Mouse (Mus musculus): Measurements from ENCODE around the gene Zfp488. TPM values are rescaled to one million over a fixed set of nuclear protein-coding genes. Genes with fewer than 3 reads are reported as not detected.
A peak's percentile ranks its signal among the peaks of the same experiment; 100 is the strongest.

Zfp488 gene
- polyA plus RNA-seq, 1 experiment from 2014 or later, result 0.32 TPM

GRCm38 (mm10) chr14:33977748-33978147 is 816 bp downstream of the Zfp488 start:
- Histone ChIP-seq H3K36me3 (no peaks in the 10 kb centered on the region), H3K9me3 (no peaks in the 10 kb centered on the region), H3K4me2 (peak overlapping the region; percentile 79), H3K27me3 (peaks cover 14% of the 10 kb centered on the region), H3K4me3 (peak overlapping the region; percentile 42; the same call in 1 of the 2 replicates), H3K27ac (no peak overlapping the region), H3K9ac (no peak overlapping the region), H3K4me1 (replicated peaks) (peaks cover 14% of the 10 kb centered on the region)
- WGBS, result 33% methylated on average over 7 of the region's 7 CpGs
- no peak for ATAC-seq (ENCODE audit: low FRiP score)

- H3K4me1 ChIP-seq (replicated peaks), result peaks cover 14% of the 10 kb centered on the region
- peaks cover 14% of the 10 kb centered on the region for H3K27me3 ChIP-seq
- H3K36me3 ChIP-seq, result no peaks in the 10 kb centered on the region
- no peak overlapping the region for H3K4me2 ChIP-seq
- ATAC-seq (ENCODE audit: low FRiP score), result no peak
- no peak overlapping the region for H3K27ac ChIP-seq
- no peak overlapping the region for H3K9ac ChIP-seq
- 36% methylated on average over 5 of the region's 5 CpGs for whole genome bisulfite sequencing
- no peaks in the 10 kb centered on the region for H3K9me3 ChIP-seq
- H3K4me3 ChIP-seq, result no peak overlapping the region
Measured at GRCm38 (mm10) chr14:33974752-33975151, 3.8 kb downstream of the Zfp488 start.

DNA sequence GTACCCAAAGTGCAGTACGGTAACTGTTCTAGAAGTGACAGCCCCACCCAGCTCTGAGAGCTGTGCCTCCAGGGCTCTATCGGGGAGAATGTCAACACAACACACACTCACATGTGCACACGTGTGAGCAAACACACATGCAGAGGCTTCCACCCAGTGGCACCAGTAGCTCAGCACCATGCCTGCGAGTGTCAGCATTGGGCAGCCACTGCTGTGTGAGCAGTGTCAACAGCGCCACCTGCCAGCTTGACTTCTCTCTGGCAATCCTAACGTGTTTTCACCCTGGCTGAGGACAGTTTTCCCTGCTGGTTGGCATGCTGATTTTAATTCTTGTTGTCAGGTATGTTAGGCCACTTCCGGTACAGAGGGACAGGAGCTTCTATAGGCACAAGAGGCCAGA is 5.9 kb downstream of the Zfp488 start:
- Histone ChIP-seq H3K4me3 (no peak overlapping the region), H3K4me1 (replicated peaks) (peaks cover under 1% of the 10 kb centered on the region; the same call in 1 of the 2 replicates), H3K27me3 (peaks cover under 1% of the 10 kb centered on the region; the same call in 1 of the 2 replicates), H3K9me3 (no peaks in the 10 kb centered on the region), H3K4me2 (no peak overlapping the region), H3K27ac (no peak overlapping the region), H3K9ac (no peak overlapping the region), H3K36me3 (no peaks in the 10 kb centered on the region)
- no peak for ATAC-seq (ENCODE audit: low FRiP score)
- WGBS, result 52% methylated on average over 7 of the region's 7 CpGs

GRCm38 (mm10) chr14:33965675-33966074 is 12.9 kb downstream of the Zfp488 start:
- no peak overlapping the region for H3K9ac ChIP-seq
- ATAC-seq (ENCODE audit: low FRiP score), result no peak
- no peaks in the 10 kb centered on the region for H3K9me3 ChIP-seq
- no peaks in the 10 kb centered on the region for H3K36me3 ChIP-seq
- H3K4me1 ChIP-seq (replicated peaks), result no peaks in the 10 kb centered on the region
- H3K4me2 ChIP-seq, result no peak overlapping the region
- H3K27ac ChIP-seq, result no peak overlapping the region
- no peaks in the 10 kb centered on the region for H3K27me3 ChIP-seq
- 72% methylated on average over 7 of the region's 7 CpGs for WGBS
- no peak overlapping the region for H3K4me3 ChIP-seq

DNA sequence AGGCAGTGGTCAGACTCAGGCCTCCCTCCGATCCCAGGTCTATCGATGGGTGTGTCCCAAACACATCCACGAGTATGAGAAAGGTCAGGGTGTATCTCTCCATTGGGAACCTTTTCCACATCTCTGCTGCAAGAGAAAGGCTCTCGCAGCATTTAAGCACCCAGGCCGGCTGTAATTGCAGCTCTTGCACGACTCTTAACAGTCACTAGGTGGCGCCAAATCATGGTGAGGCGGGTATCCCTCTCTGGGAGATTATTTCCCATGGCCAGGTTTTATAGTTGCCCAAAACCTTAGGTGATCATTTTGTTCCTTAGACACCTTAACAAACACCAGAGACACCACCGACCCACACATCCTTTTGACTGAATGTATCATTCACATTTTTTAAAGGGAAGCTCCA is 19.2 kb downstream of the Zfp488 start:
- H3K4me3 ChIP-seq, result no peak overlapping the region
- no peaks in the 10 kb centered on the region for H3K9me3 ChIP-seq
- ATAC-seq (ENCODE audit: low FRiP score), result no peak
- H3K27ac ChIP-seq, result no peak overlapping the region
- H3K4me1 ChIP-seq (replicated peaks), result no peaks in the 10 kb centered on the region
- H3K36me3 ChIP-seq, result no peaks in the 10 kb centered on the region
- 0 out of 2 replicates have a peak, but pooled peaks cover 7% of the 10 kb centered on the region for H3K27me3 ChIP-seq
- no peak overlapping the region for H3K9ac ChIP-seq
- WGBS, result 18% methylated on average over 9 of the region's 9 CpGs
- no peak overlapping the region for H3K4me2 ChIP-seq

DNA sequence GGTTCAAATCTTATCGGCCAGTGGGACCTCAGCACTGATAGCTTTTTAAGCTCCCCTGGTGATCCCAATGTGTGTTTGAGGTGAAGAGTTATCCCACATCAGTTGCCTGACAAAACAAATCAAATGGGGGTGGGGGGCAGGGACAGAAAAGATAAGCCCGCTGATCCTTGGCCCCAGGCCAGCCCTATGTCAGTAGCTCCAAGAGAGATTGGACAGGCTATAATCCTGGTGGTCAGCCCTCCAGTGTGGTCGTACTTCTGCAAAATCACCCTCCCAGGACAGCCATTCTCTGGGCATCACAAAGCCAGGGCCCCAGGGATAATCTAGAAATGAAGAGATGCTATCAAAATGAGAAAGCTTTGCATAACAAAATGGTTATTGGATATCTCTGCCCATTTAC is 19.7 kb downstream of the Zfp488 start:
- Histone ChIP-seq H3K36me3 (no peaks in the 10 kb centered on the region), H3K9me3 (no peaks in the 10 kb centered on the region), H3K4me3 (no peak overlapping the region), H3K27ac (no peak overlapping the region), H3K9ac (no peak overlapping the region), H3K4me2 (no peak overlapping the region), H3K4me1 (replicated peaks) (no peaks in the 10 kb centered on the region), H3K27me3 (0 out of 2 replicates have a peak, but pooled peaks cover 7% of the 10 kb centered on the region)
- 70% methylated on average over 3 of the region's 3 CpGs for WGBS
- ATAC-seq (ENCODE audit: low FRiP score), result no peak

- no peak for ATAC-seq (ENCODE audit: low FRiP score)
- H3K27ac ChIP-seq, result no peak overlapping the region
- H3K4me1 ChIP-seq (replicated peaks), result no peaks in the 10 kb centered on the region
- 0 out of 2 replicates have a peak, but pooled peaks cover 7% of the 10 kb centered on the region for H3K27me3 ChIP-seq
- H3K9ac ChIP-seq, result no peak overlapping the region
- no peaks in the 10 kb centered on the region for H3K36me3 ChIP-seq
- H3K4me2 ChIP-seq, result no peak overlapping the region
- 92% methylated on average over 4 of the region's 4 CpGs for WGBS
- H3K4me3 ChIP-seq, result no peak overlapping the region
- no peaks in the 10 kb centered on the region for H3K9me3 ChIP-seq
Measured at GRCm38 (mm10) chr14:33958186-33958585, 20.4 kb downstream of the Zfp488 start.

- H3K27me3 ChIP-seq, result 0 out of 2 replicates have a peak, but pooled peaks cover 7% of the 10 kb centered on the region
- no peaks in the 10 kb centered on the region for H3K4me1 ChIP-seq (replicated peaks)
- no peak overlapping the region for H3K27ac ChIP-seq
- no peak for ATAC-seq (ENCODE audit: low FRiP score)
- H3K9ac ChIP-seq, result no peak overlapping the region
- 78% methylated on average over 13 of the region's 13 CpGs for whole genome bisulfite sequencing
- no peaks in the 10 kb centered on the region for H3K36me3 ChIP-seq
- H3K4me3 ChIP-seq, result no peak overlapping the region
- no peak overlapping the region for H3K4me2 ChIP-seq
- no peaks in the 10 kb centered on the region for H3K9me3 ChIP-seq
Measured at GRCm38 (mm10) chr14:33956055-33956454, 22.5 kb downstream of the Zfp488 start.

DNA sequence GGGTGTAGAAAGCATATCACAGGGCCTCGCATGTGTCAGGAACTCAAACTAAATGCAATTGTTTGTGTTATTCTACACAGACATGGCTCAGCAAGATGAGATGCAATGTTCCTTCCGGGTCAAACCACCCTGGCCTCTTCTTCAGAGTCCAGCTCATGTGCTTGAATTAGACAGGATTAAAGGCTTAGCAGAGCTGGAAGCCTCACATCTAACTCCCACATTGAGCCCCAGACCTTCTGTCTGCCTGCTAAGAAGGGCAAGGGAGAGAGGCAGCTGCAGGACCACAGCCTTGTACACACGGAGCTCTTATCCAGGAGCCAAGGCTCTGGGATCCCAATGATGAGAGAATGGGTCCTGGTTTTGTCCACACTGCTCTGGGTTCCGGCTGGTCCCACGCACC is 24.8 kb downstream of the Zfp488 start, which contains the start of gene Rbp3:
TSS of gene Rbp3 (plus strand) at position 243 of the 400 bp plus-strand sequence.
- Histone ChIP-seq H3K9me3 (no peaks in the 10 kb centered on the region), H3K4me3 (no peak within 1 kb of the TSS), H3K4me1 (replicated peaks) (no peaks in the 10 kb centered on the region), H3K27ac (no peak within 1 kb of the TSS), H3K4me2 (no peak within 1 kb of the TSS), H3K36me3 (no peaks in the 10 kb centered on the region), H3K9ac (no peak within 1 kb of the TSS), H3K27me3 (0 out of 2 replicates have a peak, but pooled peaks cover 7% of the 10 kb centered on the region)
- WGBS, result 88% methylated on average over 5 of the region's 5 CpGs
- ATAC-seq (ENCODE audit: low FRiP score), result no peak

DNA sequence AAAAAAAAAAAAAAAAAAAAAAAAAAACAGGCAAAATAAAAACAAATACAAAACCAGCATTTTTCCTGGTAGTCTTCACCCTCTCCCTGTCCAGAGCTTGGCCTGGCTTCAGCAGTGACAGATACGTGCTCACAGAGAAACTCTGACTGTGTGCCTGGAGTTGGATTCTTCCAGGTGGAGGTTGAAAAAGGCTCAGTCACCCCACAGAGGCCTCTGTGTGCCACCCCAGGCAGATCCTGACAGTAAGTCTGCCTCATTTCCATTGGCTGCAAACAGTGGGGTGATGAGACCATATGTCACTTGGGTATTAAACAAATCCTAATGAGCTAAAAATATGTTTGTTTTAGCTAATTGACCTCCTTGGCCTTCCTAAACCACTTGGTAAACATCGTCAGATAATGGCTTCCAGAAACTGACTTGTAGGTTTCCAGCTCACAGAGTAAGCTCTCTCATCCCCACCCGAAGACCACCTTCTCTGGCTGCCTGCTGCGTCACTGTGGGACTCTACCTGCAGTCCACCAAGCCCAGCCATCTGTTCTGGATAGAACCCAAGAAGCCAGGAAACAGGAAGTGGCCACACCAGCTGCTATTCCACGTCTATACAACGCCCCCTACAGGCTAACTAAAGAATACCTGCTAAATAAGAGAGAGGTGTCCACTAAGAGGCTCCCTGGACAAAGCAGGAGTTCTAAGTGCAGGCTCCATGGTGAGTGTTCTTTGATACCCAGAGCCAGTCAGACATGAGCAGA is 26.2 kb downstream of the Zfp488 start:
- Histone ChIP-seq H3K4me1 (replicated peaks) (no peaks in the 10 kb centered on the region), H3K27ac (no peak overlapping the region), H3K4me3 (no peak overlapping the region), H3K4me2 (no peak overlapping the region), H3K36me3 (no peaks in the 10 kb centered on the region), H3K9me3 (no peaks in the 10 kb centered on the region), H3K27me3 (no peaks in the 10 kb centered on the region), H3K9ac (no peak overlapping the region)
- no peak for ATAC-seq (ENCODE audit: low FRiP score)
- 70% methylated on average over 6 of the region's 6 CpGs for WGBS

GRCm38 (mm10) chr14:33946125-33946524 is 32.4 kb downstream of the Zfp488 start:
- WGBS, result 82% methylated on average over 6 of the region's 6 CpGs
- no peaks in the 10 kb centered on the region for H3K36me3 ChIP-seq
- H3K4me2 ChIP-seq, result no peak overlapping the region
- H3K9ac ChIP-seq, result no peak overlapping the region
- H3K27ac ChIP-seq, result no peak overlapping the region
- H3K4me1 ChIP-seq (replicated peaks), result no peaks in the 10 kb centered on the region
- H3K27me3 ChIP-seq, result no peaks in the 10 kb centered on the region
- no peaks in the 10 kb centered on the region for H3K9me3 ChIP-seq
- no peak overlapping the region for H3K4me3 ChIP-seq
- no peak for ATAC-seq (ENCODE audit: low FRiP score)

- no peak overlapping the region for H3K9ac ChIP-seq
- H3K4me1 ChIP-seq (replicated peaks), result no peaks in the 10 kb centered on the region
- ATAC-seq (ENCODE audit: low FRiP score), result no peak
- no peaks in the 10 kb centered on the region for H3K27me3 ChIP-seq
- H3K36me3 ChIP-seq, result no peaks in the 10 kb centered on the region
- no peak overlapping the region for H3K4me3 ChIP-seq
- no peaks in the 10 kb centered on the region for H3K9me3 ChIP-seq
- no peak overlapping the region for H3K4me2 ChIP-seq
- 83% methylated on average over 5 of the region's 5 CpGs for WGBS
- H3K27ac ChIP-seq, result no peak overlapping the region
Measured at GRCm38 (mm10) chr14:33942222-33942621, 36.3 kb downstream of the Zfp488 start.

- Histone ChIP-seq H3K36me3 (no peaks in the 10 kb centered on the region), H3K4me1 (replicated peaks) (no peaks in the 10 kb centered on the region), H3K9me3 (no peaks in the 10 kb centered on the region), H3K27me3 (no peaks in the 10 kb centered on the region), H3K9ac (no peak within 1 kb of the TSS), H3K4me2 (no peak within 1 kb of the TSS), H3K27ac (no peak within 1 kb of the TSS), H3K4me3 (no peak within 1 kb of the TSS)
- no peak for ATAC-seq (ENCODE audit: low FRiP score)
- 83% methylated on average over 8 of the region's 8 CpGs for WGBS
Measured at GRCm38 (mm10) chr14:33940739-33941138, 37.8 kb downstream of the Zfp488 start, which contains the start of gene Gdf2. TSS of gene Gdf2 (plus strand) at chr14:33941039.
